Mouse (Mus musculus) megakaryocyte, adult 5-6 weeks (primary cell): ENCODE measurements at regions not wholly inside any gene's neighbourhood (a gene's known extent, or its start where the extent isn't known, plus 50 kb on each side); places are given as distances from the start of the nearest gene placed in this dataset.

Source experiments
- ATAC-seq: 2 replicates; pipeline ENCODE4 v1.8.0; 2016; ENCODE audit warnings: mild to moderate bottlenecking, inconsistent platforms; ENCODE audit not compliant: poor library complexity, severe bottlenecking

DNA sequence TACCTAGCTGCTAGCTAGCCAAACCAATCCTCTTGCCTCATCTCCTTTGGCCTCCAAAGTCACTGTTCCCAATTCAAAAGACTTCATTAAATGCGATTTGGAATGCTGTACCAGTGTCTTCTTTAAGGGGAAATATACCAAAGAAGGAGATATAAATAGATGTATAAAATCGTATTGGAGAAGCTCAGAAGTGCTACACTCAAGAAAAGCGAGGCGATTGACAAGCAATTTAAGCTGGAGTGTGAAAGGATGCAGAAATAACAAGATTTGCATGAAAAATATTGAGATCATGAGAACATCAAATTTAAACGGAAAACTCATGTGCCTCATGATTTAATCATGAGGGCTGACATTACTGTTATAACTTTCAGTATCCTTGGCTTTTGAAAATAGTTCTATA is 221.8 kb upstream of the Gbe1 start:
- no peak for ATAC-seq

DNA sequence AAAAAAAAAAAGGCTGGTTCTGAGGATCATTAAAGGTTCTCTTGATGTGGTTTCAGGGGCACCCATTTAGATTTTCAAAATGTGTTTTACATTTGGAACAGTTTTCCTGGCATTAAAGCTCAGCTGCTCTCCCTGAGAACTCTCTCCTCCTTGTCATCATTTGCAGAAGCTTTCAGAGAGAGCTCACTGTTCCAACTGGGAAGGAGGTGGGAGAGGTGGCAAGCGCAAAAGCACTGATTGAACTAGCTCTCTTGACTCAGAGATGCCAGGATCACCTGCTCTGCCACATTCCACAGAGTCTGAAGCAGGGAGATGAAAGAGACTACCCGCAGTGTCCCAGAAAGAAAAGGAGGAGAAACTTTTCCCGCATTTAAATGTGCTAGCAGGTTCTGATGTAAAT is 220.5 kb upstream of the Gbe1 start:
- ATAC-seq: no peak

DNA sequence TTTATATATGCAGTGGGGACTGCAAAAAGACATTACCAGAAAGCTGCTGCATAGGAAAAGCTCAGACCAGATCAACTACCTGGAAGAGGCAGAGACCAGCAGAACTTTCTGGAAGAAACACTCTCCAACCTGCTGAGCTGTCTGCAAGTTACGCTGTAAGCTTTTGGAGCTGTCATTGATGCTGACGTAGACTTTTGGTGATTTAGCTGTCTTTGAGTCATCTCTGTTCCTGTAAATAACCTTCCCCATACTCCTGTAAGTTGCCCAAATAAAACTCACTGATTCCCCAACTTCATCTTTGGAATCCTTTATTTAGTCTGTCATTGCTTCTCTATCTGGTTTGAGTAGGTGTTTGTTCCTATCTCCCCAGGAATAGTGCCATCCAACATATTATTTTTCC is 218.5 kb upstream of the Gbe1 start:
- ATAC-seq: no peak

DNA sequence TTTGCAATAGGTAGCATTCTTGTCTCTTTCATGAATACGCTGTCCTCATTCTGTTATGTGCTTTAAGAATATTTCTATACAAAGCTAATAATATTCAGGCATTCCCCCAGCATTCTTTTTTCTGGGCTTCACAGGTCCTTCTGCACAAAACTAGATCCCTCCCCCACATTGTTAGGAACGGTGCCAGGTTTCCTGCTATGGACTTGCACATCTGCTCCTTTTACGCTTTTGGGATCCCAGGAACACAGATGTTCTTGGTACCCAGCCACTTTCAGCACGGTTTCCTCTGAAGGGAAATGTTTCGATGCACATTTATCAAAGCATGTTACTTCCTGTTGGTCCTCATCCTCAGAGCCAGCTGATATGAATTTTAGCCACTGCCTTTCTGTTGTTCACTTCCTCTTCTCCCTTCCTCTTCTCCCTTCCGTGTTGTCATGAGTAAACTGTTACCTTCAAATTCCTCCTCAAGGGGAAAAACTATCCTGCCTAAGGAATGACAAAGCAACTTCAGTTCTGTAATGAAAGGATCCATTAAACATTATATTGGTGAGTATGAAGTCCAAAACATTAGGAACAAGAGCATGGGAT is 209.9 kb upstream of the Gbe1 start:
- no peak for ATAC-seq

DNA sequence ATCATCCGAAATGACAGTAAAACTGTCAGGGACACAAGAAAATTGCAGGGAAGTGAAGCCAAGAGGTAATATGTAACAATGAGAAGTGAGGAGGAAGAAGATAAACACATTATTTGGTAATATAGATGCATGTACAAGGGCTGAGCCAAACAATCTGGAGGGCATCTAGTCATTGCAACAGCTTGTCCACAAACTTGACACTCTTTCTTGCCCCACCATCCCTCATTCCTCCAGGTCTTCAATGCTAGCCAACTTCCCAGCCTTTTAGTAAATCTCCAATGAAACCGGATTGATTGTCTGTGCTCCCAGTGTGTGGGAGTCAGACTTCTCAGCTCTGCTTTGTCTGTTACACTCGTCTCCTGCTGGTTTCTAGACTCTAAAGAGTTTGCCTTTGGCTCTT is 172.3 kb upstream of the Gbe1 start:
- no peak for ATAC-seq

DNA sequence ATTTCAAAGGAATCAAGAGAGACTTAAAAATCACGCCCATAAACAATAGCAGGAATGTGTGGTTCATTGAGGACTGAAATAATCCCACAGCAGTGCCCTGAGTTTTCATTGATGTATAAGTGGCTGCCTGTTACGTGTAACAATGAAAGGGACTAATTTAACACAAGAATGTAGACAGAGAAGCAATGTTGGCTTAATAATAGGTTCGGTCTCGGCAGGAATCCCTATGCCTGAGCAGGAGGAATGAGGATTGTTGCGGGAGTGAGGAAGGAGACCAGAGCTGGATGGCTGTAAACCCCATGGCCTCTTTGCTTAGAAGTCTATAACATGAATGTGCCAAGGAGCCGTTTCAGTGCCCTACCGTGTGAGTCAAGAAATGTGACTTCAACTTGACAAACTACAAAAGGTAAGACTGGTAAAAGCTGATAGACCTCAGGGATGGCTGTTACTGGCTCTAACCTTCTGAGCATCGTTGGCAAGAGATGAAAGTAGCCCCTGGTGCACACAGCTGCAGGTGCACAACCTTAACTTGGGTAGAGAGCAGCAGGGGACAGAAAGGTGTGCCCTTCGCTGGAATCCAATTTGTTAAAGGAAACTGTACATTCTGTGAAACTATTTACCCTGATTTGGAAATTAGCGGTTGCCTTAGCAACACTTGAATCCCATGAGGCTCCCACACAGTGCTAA is 165.9 kb upstream of the Gbe1 start:
- ATAC-seq: no peak

DNA sequence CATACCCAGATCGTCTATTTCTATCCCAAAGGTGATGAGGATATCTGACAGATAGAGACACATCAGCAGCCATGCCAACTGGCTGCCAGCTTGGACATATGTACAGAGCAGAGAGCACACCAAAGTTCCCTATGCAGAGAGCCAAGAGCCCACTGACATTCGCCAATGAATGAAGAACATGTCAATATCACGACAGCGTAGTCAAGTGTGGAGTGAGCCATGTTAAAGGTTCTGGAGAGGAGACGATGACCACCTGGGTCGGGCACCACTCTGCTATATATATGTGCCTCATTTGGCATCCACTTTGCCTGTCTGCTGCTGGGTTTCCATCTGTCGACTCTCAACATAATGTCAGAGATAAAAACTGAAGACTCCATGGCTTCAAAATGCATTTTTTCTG is 159.2 kb upstream of the Gbe1 start:
- no peak for ATAC-seq

DNA sequence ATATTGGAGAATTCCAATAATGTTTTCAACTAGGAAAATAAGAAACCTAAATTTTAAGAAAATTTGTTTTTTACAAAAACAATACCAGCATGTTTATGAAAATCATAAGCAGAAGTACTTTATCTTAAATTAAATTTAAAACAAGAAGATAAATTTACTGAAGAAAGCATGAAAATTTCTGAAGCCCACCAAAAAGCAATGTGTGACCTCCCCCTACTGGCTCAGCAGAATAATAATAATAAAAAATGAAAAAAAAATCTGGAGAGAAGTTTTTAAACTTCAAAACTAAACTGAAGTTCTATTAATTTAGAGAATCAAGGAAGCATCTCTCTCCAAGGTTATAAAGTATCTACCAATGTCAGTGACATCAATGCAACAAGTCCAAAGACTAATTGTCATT is 153.2 kb upstream of the Gbe1 start:
- no peak for ATAC-seq

DNA sequence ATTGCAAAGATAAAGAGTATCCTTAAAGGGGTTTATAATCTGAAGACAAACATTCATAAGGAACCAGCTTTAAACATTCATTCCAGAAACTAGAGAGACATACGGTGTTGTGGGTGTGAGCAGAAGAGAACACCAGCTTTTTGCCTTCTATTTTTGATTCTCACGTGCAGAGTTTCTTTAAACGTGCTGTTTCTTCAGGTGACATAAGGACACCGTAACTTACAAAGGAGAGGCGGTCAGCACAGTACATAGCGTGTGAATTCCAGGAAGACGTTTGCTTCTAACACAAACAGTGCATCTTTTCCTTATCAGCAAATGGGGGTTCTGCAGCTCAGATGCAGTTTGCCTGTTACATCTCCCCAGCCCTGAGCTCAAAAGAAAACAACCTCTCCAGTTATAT is 138.6 kb upstream of the Gbe1 start:
- ATAC-seq: no peak

DNA sequence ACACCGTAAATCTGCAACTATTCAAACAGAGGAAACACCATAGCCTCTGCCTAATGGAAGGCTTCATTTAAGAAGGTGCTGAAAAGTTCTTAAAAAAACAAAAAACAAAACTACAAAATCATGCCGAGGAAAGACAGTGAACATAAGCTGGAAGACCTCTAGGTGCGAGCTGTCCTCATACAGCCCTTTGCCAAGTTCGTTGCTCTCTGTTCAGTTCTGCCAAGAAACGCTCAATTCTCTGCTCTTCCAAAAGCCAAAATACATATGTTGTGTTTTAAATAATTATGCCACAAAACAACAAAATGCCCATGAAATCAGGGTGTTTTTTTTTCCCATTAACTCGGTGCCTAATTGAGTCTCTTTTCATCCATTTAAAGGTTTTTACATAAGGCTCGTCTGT is 134.8 kb upstream of the Gbe1 start:
- ATAC-seq: no peak

DNA sequence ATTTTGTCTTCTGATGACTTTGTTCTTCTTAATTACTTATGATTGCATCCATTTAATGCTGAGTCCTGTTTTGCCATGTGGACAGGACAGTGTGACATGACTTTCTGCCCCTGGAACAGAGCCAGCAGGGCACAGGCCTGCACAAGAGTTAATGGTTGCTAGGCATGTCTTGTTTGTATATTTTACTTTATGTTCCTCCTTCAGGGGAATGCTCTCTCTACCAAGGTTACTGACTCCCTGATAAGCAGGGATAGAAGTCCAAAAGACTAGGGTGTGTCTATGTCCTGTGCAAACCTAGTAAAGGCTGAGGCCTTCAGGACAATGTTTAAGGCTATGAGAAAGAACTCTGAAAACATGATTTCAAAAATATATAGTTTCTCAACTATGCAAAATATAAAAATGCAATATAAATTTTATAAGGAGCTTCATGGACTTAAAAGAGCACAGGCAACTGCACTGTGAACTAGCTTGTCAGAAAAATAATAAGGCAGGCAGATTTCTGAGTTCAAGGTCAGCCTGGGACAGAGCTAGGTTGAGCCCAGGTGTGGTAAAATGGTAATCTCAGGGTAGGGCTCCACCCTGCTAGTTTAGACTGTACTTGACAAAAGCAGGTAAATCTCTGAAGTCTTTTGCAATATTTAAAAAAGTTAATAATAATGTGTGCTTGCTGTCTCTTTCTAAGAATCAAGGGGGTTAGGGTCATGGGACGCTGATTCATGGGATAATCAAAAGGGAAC is 99.7 kb upstream of the Gbe1 start:
- ATAC-seq: no peak

DNA sequence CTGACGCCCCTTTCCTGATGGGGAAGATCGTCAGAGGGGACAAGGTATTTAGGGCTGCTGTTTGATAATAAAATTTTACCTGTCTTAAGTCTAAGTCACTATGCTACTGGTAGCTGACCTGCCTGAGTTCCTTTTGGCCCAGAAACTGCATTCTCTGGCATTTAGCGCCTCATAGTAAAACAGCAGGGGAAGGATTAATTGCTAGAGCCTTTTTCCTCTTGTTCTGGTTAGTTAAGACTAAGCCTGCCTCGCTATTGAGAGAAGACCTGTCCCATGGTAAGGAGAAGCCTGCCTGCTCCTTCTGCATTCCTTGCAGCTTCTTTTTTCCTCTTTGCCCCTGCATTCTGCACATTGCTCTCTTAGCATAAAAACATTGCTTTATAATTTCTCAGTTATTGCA is 98.9 kb upstream of the Gbe1 start:
- ATAC-seq: no peak

DNA sequence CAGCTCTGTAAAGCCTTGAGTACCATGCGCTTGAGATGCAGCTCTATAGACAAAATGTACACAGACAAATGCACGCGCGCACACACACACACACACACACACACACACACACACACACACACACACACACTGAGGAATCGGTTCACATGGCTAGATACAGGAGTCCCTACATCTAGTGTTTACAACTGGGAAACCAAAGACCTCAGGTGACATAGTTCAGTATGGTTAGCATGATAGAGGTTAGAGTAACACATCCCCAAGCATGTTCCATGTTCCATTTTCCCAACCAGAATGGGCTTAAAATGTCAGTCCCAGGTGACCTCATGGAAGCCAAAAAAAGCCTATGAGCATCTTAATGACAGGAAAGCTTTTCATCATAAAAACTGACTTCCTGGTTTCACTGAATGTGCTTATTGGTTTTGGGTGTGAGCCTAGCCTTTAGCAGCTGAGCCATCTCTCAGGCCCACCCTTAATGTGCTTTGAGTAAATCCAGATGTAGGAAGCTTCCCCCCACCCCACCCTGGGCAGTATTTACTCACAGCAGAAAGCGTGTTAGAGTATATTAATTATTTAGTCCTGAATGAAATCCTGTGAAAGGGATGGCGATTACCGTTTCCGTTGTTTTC is 86.0 kb upstream of the Gbe1 start:
- no peak for ATAC-seq

DNA sequence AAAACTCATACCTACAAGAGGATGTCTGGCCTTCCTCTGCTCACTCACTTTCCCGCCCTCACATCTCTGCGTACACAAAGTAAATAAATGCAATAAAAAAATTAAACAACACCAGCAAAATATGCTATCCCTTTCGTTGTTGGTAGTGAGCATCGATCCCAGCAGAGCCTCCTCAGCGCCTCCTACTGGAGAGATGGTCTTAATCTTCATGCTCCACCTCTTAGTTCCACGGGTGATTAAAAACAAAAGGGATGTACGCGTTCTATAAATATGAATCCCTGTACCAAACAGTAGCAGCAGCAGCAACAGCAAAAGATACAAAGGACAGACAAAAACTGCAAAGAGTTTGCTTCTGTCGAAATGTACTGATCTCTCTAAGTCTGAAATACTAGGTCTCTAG is 81.0 kb upstream of the Gbe1 start:
- ATAC-seq: no peak

DNA sequence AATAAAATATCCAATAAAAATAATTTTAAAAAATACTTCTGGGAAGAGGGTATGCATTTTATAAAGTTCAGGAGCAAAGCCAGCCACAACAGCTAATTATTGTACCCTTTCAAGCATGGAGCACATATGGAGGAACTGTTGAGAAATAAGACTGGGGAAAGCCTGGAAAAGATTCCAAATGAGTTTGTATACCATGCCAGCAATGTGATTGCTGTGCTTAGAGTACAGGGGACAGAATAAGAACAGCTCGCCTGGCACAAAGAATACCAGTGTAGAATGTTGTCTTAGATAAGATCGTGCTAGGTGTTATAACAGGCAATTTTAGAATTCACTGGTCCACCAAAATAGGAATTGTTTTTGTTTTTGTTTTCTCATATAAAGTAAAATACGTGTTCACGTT is 78.6 kb upstream of the Gbe1 start:
- ATAC-seq: no peak

DNA sequence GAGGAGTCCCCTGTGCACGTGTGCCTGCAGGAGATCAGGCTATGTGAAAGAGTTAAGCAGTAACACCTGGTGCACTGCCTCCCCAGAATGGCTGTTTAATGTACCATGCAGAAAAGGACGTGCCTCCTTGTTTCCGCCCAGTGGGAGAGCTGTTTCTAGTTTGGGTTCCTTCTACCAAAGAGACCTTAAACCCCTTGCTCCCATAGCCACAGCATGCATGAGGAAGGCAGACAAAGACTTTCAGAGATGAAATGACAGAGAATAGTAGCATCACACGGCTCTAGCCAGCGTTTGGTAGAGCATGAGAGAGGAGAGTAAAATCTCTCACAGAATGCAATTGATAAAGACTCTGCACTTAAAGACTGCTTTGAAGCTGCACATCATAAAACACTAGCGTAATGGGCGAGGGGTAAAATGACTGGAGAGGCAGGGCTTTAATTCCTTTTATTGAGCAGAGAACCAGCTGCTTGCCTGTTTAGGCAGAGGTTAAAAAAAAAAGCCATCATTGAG is 74.3 kb upstream of the Gbe1 start:
- no peak for ATAC-seq

DNA sequence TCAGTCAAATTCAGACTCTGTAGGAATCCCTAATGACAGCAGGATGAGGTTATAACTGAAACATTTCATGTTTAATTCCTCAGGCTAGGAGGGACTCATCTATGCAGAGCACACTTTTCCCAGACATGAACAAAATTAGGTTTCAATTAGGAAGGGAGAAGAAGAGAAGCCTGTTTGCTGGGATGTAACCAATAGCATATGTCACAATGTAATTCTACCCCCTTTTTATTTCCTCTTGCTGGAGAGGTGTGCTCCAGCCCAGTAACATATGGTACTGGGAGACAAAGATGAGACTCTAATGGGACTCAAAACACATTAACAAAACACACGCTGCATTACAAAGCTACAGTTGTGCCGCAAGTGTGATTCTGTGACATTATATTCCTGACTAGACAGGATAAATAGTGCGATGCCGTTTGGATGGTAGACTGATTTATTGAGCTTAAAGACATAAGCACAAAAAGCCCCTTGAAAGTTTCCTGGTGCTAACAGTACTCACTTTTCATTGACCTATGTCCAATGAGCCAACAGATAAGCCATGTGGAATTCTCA is 69.5 kb upstream of the Gbe1 start:
- ATAC-seq: no peak

DNA sequence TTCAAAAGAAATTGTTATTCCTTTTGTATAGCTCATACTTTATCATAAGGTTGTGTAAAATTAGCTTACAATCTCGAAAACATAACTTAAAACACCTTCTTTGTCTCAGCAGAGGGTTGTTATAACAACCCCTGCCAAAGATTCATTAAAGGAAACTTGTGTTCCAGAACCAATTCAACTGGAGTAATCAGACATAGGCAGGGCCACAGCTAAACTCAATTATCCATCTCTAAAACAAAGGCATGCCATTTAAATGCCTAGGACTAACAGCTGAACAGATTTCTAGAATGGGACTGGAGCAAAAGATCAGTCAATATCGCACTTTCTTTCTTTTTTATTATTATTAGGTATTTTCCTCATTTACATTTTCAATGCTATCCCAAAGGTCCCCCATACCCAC is 68.8 kb upstream of the Gbe1 start:
- no peak for ATAC-seq

DNA sequence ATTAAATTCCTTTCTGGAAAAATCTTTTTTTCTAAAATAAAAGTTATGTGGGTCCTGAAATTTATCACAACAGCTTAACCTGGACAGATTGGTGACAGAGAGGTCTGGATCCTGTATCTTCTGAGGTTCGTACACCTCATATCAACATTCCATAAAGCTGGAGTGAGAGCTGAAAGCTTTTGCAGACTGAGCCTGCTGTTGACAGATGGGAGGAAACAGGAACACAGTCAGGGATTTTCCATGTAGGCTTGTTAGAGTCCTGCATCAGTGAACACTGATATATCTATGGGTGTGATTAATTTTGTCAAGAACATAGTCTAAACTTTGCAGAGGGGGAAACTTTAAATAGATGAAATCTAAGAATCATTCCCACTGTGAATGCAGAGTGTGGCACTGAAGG is 54.4 kb upstream of the Gbe1 start:
- ATAC-seq: no peak

DNA sequence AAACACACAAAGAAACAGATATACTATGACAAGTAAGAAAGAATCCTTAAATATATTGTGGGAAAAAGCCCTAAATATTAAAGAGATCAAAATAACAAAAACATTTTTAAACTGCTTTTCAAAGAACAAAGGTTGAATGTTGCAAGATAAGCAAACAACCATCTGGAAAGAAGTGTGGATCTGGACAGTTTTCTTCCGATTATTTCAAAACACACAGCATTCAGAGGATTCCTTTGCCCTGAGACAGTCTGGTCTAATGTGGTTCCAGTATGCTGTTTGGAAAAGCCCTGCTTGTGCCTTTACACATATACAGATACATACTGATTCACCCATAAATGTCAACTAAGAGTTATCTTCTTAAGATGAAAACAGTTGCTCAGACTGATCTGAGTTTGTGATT is 53.6 kb upstream of the Gbe1 start:
- no peak for ATAC-seq
